Mouse (Mus musculus) MEL-GATA-1-ER (cell line): ENCODE results near the gene Irgq.
"Not testable (repeated sequence)": the region's sequence is repeated elsewhere in the genome, so short reads cannot be mapped to it uniquely, and the experiment has no call there.

ENCODE experiments used
- DNase-seq: peaks from one replicate; pipeline ENCODE4 v3.0.0-alpha.2; 2012; ENCODE audit warnings: low read depth; ENCODE audit errors: extremely low read depth

Gene Irgq

GRCm38 (mm10) chr7:24530062-24530931, at the start of gene Irgq:
Irgq (plus strand) TSS chr7:24530689.
- DNase-seq: peak; percentile 97

- no peak for DNase-seq
Measured at GRCm38 (mm10) chr7:24480986-24481473, 49.5 kb upstream of the Irgq start.

GRCm38 (mm10) chr7:24481474-24482207, 48.8 kb upstream of the Irgq start, which contains the start of gene Cadm4:
Cadm4 (plus strand) TSS chr7:24482023.
- no peak for DNase-seq

GRCm38 (mm10) chr7:24482208-24483020, 48.1 kb upstream of the Irgq start:
- no peak for DNase-seq

GRCm38 (mm10) chr7:24483291-24483690, 47.2 kb upstream of the Irgq start:
- DNase-seq: not testable (repeated sequence)

GRCm38 (mm10) chr7:24485481-24485880, 45.0 kb upstream of the Irgq start:
- no peak for DNase-seq

GRCm38 (mm10) chr7:24486654-24487130, 43.8 kb upstream of the Irgq start:
- DNase-seq: no peak

- DNase-seq: no peak
Measured at GRCm38 (mm10) chr7:24487403-24487802, 43.1 kb upstream of the Irgq start.

- DNase-seq: no peak
Measured at GRCm38 (mm10) chr7:24488303-24488702, 42.2 kb upstream of the Irgq start.

- no peak for DNase-seq
Measured at GRCm38 (mm10) chr7:24499856-24500577, 30.5 kb upstream of the Irgq start.

- DNase-seq: no peak
Measured at GRCm38 (mm10) chr7:24500929-24501328, 29.6 kb upstream of the Irgq start.

GRCm38 (mm10) chr7:24501492-24501891, 29.0 kb upstream of the Irgq start:
- DNase-seq: no peak

GRCm38 (mm10) chr7:24504004-24504403, 26.5 kb upstream of the Irgq start:
- DNase-seq: no peak

- no peak for DNase-seq
Measured at GRCm38 (mm10) chr7:24504868-24505267, 25.6 kb upstream of the Irgq start.

- no peak for DNase-seq
Measured at GRCm38 (mm10) chr7:24505447-24506064, 24.9 kb upstream of the Irgq start.

GRCm38 (mm10) chr7:24506065-24506459, 24.4 kb upstream of the Irgq start:
- DNase-seq: no peak

- no peak for DNase-seq
Measured at GRCm38 (mm10) chr7:24506476-24506837, 24.0 kb upstream of the Irgq start.

GRCm38 (mm10) chr7:24506838-24507725, 23.4 kb upstream of the Irgq start, which contains the start of gene Zfp428:
Zfp428 (plus strand) TSS chr7:24507006.
- DNase-seq: peak; percentile 62

- no peak for DNase-seq
Measured at GRCm38 (mm10) chr7:24507726-24508114, 22.8 kb upstream of the Irgq start.
